Mouse (Mus musculus) embryonic fibroblast, embryonic 13.5 days (primary cell): Measurements from ENCODE around the gene Grm1.

Source experiments
- CTCF ChIP-seq: IDR thresholded peaks from 2 replicates; pipeline ENCODE4 v1.5.1; 2011; ENCODE audit warnings: mild to moderate bottlenecking, control low read depth, low read length, moderate library complexity, borderline replicate concordance; ENCODE audit not compliant: insufficient read depth
- POLR2A ChIP-seq: IDR thresholded peaks from 2 replicates; pipeline ENCODE4 v1.6.1; 2011; ENCODE audit warnings: low read depth, mild to moderate bottlenecking, control low read depth, low read length, moderate library complexity

DNA sequence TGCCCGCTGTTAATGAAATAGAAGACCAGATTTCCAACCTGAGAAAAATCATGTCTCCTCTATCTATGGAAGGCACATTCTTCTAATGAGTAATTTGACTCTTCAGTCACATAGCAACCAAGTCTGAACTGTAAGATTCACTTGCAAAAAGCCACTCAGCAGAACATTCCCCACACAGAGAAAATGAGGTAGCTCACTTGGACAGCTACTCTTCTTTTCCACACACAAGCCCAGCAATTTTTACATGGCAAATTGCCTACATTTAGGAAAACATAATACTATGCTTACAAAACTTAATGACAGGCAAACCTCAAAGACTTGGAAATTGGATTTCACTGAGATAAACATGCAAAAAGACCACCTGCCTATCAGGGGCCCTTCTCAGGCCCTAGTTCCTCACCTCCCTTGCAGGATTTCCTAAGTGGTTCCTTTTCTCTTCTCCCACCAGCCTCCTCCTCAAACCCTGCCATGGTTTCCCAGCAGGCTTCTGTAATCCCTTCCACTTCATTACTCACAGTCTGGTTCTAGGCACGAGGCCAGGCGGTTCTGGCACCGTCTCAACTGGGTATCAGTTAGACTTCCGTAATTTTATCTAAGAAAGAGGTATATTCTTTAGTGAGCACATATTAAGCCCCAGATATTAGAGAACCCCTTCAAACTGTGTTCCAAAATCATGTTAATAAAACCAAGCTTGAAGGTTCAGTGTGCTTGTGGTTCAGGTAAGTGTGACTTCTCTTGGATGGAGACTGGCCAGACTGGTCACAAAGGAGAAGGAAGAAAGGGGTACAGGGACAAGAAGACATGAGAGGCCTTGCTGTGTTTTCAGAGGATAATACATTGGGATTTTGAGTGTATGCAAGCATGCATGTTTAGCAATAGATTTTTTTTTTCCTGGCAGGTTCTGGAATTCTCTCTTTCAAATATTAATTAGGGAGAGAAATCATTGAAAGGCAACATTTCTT is 269.1 kb downstream of the Grm1 start:
- no peak for TF ChIP-seq CTCF
- TF ChIP-seq POLR2A = no peak
